Mouse (Mus musculus): ENCODE measurements around the gene Pramel6. TPM values are rescaled to one million over a fixed set of nuclear protein-coding genes. Genes with fewer than 3 reads are reported as not detected.

Pramel6 gene
- polyA plus RNA-seq, 2 experiments, result not detected

- Histone ChIP-seq H3K27ac (replicated peaks; ENCODE audit: low read depth, low read length) (no peak within 1 kb of the TSS), H3K27me3 (ENCODE audit: control insufficient read depth, insufficient read depth, low read length) (no peaks in the 10 kb centered on the region), H3K4me1 (ENCODE audit: control insufficient read depth, insufficient read depth, low read length) (no peaks in the 10 kb centered on the region), H3K4me2 (replicated peaks; ENCODE audit: low read depth, low read length, severe bottlenecking) (no peak within 1 kb of the TSS), H3K36me3 (ENCODE audit: control insufficient read depth, insufficient read depth, low read length) (no peaks in the 10 kb centered on the region), H3K9me3 (ENCODE audit: control insufficient read depth, low read length) (no peaks in the 10 kb centered on the region), H3K4me3 (replicated peaks; ENCODE audit: low read length) (no peak within 1 kb of the TSS), H3K9ac (ENCODE audit: low read depth, low read length, severe bottlenecking) (no peak within 1 kb of the TSS)
- no peak for ATAC-seq (ENCODE audit: low FRiP score, low read depth)
- DNase-seq (ENCODE audit: low spot score), result no peak
- no peak for TF ChIP-seq POLR2A (IDR thresholded peaks at IDR 0.05; ENCODE audit: borderline replicate concordance, extremely low read depth, insufficient read depth, insufficient read length)
These were observed 25.1 kb downstream of the Pramel6 start, which contains the start of gene Olfr153 for GRCm38 (mm10) chr2:87531496-87531895. Gene Olfr153 (plus strand): TSS chr2:87531796.

- H3K4me2 ChIP-seq (replicated peaks; ENCODE audit: low read depth, low read length, severe bottlenecking), result no peak overlapping the region
- ATAC-seq (ENCODE audit: low FRiP score, low read depth) (no peak), DNase-seq (ENCODE audit: low spot score) (no peak)
- H3K4me1 ChIP-seq (ENCODE audit: control insufficient read depth, insufficient read depth, low read length), result no peaks in the 10 kb centered on the region
- no peaks in the 10 kb centered on the region for H3K36me3 ChIP-seq (ENCODE audit: control insufficient read depth, insufficient read depth, low read length)
- no peak for TF ChIP-seq POLR2A (IDR thresholded peaks at IDR 0.05; ENCODE audit: borderline replicate concordance, extremely low read depth, insufficient read depth, insufficient read length)
- H3K9ac ChIP-seq (ENCODE audit: low read depth, low read length, severe bottlenecking), result no peak overlapping the region
- no peak overlapping the region for H3K4me3 ChIP-seq (replicated peaks; ENCODE audit: low read length)
- H3K9me3 ChIP-seq (ENCODE audit: control insufficient read depth, low read length), result no peaks in the 10 kb centered on the region
- H3K27me3 ChIP-seq (ENCODE audit: control insufficient read depth, insufficient read depth, low read length), result no peaks in the 10 kb centered on the region
- H3K27ac ChIP-seq (replicated peaks; ENCODE audit: low read depth, low read length), result no peak overlapping the region
- WGBS, result 64% methylated on average over 2 of the region's 2 CpGs
These were observed 28.5 kb downstream of the Pramel6 start for GRCm38 (mm10) chr2:87534826-87535225.

- Histone ChIP-seq H3K36me3 (ENCODE audit: control insufficient read depth, insufficient read depth, low read length) (no peaks in the 10 kb centered on the region), H3K4me3 (replicated peaks; ENCODE audit: low read length) (no peak within 1 kb of the TSS), H3K9me3 (ENCODE audit: control insufficient read depth, low read length) (no peaks in the 10 kb centered on the region), H3K9ac (ENCODE audit: low read depth, low read length, severe bottlenecking) (no peak within 1 kb of the TSS), H3K27ac (replicated peaks; ENCODE audit: low read depth, low read length) (no peak within 1 kb of the TSS), H3K4me1 (ENCODE audit: control insufficient read depth, insufficient read depth, low read length) (no peaks in the 10 kb centered on the region), H3K27me3 (ENCODE audit: control insufficient read depth, insufficient read depth, low read length) (no peaks in the 10 kb centered on the region), H3K4me2 (replicated peaks; ENCODE audit: low read depth, low read length, severe bottlenecking) (no peak within 1 kb of the TSS)
- TF ChIP-seq POLR2A (IDR thresholded peaks at IDR 0.05; ENCODE audit: borderline replicate concordance, extremely low read depth, insufficient read depth, insufficient read length), result no peak
- DNase-seq (ENCODE audit: low spot score) (no peak), ATAC-seq (ENCODE audit: low FRiP score, low read depth) (no peak)
- 81% methylated on average over 1 of the region's 1 CpGs for WGBS
These were observed 39.1 kb downstream of the Pramel6 start, which contains the start of gene Olfr1128 for GRCm38 (mm10) chr2:87545442-87545841. Gene Olfr1128 (minus strand): TSS chr2:87545542.

Other genes with a start within 250 kb of the Pramel6 start
- not detected in 2 replicates for gene Olfr1116, start 239.0 kb upstream of the Pramel6 start, polyA plus RNA-seq (2012; rRNA removed)
- gene Olfr1116, start 239.0 kb upstream of the Pramel6 start, polyA plus RNA-seq (2014; fragmentation: Nextera tagmentation; extraction: Ambion mirVana), result not detected in 2 replicates
- gene Olfr1118, start 199.0 kb upstream of the Pramel6 start, polyA plus RNA-seq (2012; rRNA removed), result not detected in 2 replicates
- gene Olfr1118, start 199.0 kb upstream of the Pramel6 start, polyA plus RNA-seq (2014; fragmentation: Nextera tagmentation; extraction: Ambion mirVana), result not detected in 2 replicates
- gene Olfr1120, start 151.8 kb upstream of the Pramel6 start, polyA plus RNA-seq (2012; rRNA removed), result not detected in 2 replicates
- gene Olfr1120, start 151.8 kb upstream of the Pramel6 start, polyA plus RNA-seq (2014; fragmentation: Nextera tagmentation; extraction: Ambion mirVana), result not detected in 2 replicates
- not detected in 2 replicates for gene Olfr1121, start 136.7 kb upstream of the Pramel6 start, polyA plus RNA-seq (2012; rRNA removed)
- gene Olfr1121, start 136.7 kb upstream of the Pramel6 start, polyA plus RNA-seq (2014; fragmentation: Nextera tagmentation; extraction: Ambion mirVana), result not detected in 2 replicates
- not detected in 2 replicates for gene Olfr1122, start 120.7 kb upstream of the Pramel6 start, polyA plus RNA-seq (2012; rRNA removed)
- gene Olfr1122, start 120.7 kb upstream of the Pramel6 start, polyA plus RNA-seq (2014; fragmentation: Nextera tagmentation; extraction: Ambion mirVana), result not detected in 2 replicates
- gene Olfr1123, start 89.9 kb upstream of the Pramel6 start, polyA plus RNA-seq (2012; rRNA removed), result not detected in 2 replicates
- not detected in 2 replicates for gene Olfr1123, start 89.9 kb upstream of the Pramel6 start, polyA plus RNA-seq (2014; fragmentation: Nextera tagmentation; extraction: Ambion mirVana)
- gene Olfr1124, start 76.3 kb upstream of the Pramel6 start, polyA plus RNA-seq (2012; rRNA removed), result not detected in 2 replicates
- gene Olfr1124, start 76.3 kb upstream of the Pramel6 start, polyA plus RNA-seq (2014; fragmentation: Nextera tagmentation; extraction: Ambion mirVana), result not detected in 2 replicates
- gene Olfr1126, start 52.6 kb upstream of the Pramel6 start, polyA plus RNA-seq (2012; rRNA removed), result not detected in 2 replicates
- not detected in 2 replicates for gene Olfr1126, start 52.6 kb upstream of the Pramel6 start, polyA plus RNA-seq (2014; fragmentation: Nextera tagmentation; extraction: Ambion mirVana)
- gene Pramel7, start 9.5 kb upstream of the Pramel6 start, polyA plus RNA-seq (2012; rRNA removed), result not detected in 2 replicates
- gene Pramel7, start 9.5 kb upstream of the Pramel6 start, polyA plus RNA-seq (2014; fragmentation: Nextera tagmentation; extraction: Ambion mirVana), result not detected in 2 replicates
- gene Olfr153, start 25.2 kb downstream of the Pramel6 start, polyA plus RNA-seq (2012; rRNA removed), result not detected in 2 replicates
- not detected in 2 replicates for gene Olfr153, start 25.2 kb downstream of the Pramel6 start, polyA plus RNA-seq (2014; fragmentation: Nextera tagmentation; extraction: Ambion mirVana)
- gene Olfr1128, start 39.0 kb downstream of the Pramel6 start, polyA plus RNA-seq (2012; rRNA removed), result not detected in 2 replicates
- not detected in 2 replicates for gene Olfr1128, start 39.0 kb downstream of the Pramel6 start, polyA plus RNA-seq (2014; fragmentation: Nextera tagmentation; extraction: Ambion mirVana)
- not detected in 2 replicates for gene Olfr1129, start 67.3 kb downstream of the Pramel6 start, polyA plus RNA-seq (2012; rRNA removed)
- not detected in 2 replicates for gene Olfr1129, start 67.3 kb downstream of the Pramel6 start, polyA plus RNA-seq (2014; fragmentation: Nextera tagmentation; extraction: Ambion mirVana)
- not detected in 2 replicates for gene Olfr1130, start 99.6 kb downstream of the Pramel6 start, polyA plus RNA-seq (2012; rRNA removed)
- not detected in 2 replicates for gene Olfr1130, start 99.6 kb downstream of the Pramel6 start, polyA plus RNA-seq (2014; fragmentation: Nextera tagmentation; extraction: Ambion mirVana)
- gene Olfr1131, start 120.5 kb downstream of the Pramel6 start, polyA plus RNA-seq (2012; rRNA removed), result not detected in 2 replicates
- not detected in 2 replicates for gene Olfr1131, start 120.5 kb downstream of the Pramel6 start, polyA plus RNA-seq (2014; fragmentation: Nextera tagmentation; extraction: Ambion mirVana)
- not detected in 2 replicates for gene Olfr1132, start 131.0 kb downstream of the Pramel6 start, polyA plus RNA-seq (2012; rRNA removed)
- not detected in 2 replicates for gene Olfr1132, start 131.0 kb downstream of the Pramel6 start, polyA plus RNA-seq (2014; fragmentation: Nextera tagmentation; extraction: Ambion mirVana)
- gene Olfr1133, start 140.8 kb downstream of the Pramel6 start, polyA plus RNA-seq (2012; rRNA removed), result not detected in 2 replicates
- not detected in 2 replicates for gene Olfr1133, start 140.8 kb downstream of the Pramel6 start, polyA plus RNA-seq (2014; fragmentation: Nextera tagmentation; extraction: Ambion mirVana)
- gene Olfr1134, start 151.9 kb downstream of the Pramel6 start, polyA plus RNA-seq (2012; rRNA removed), result not detected in 2 replicates
- not detected in 2 replicates for gene Olfr1134, start 151.9 kb downstream of the Pramel6 start, polyA plus RNA-seq (2014; fragmentation: Nextera tagmentation; extraction: Ambion mirVana)
- gene Olfr1135, start 167.1 kb downstream of the Pramel6 start, polyA plus RNA-seq (2012; rRNA removed), result not detected in 2 replicates
- not detected in 2 replicates for gene Olfr1135, start 167.1 kb downstream of the Pramel6 start, polyA plus RNA-seq (2014; fragmentation: Nextera tagmentation; extraction: Ambion mirVana)
- gene Olfr1136, start 187.4 kb downstream of the Pramel6 start, polyA plus RNA-seq (2012; rRNA removed), result not detected in 2 replicates
- gene Olfr1136, start 187.4 kb downstream of the Pramel6 start, polyA plus RNA-seq (2014; fragmentation: Nextera tagmentation; extraction: Ambion mirVana), result not detected in 2 replicates
- not detected in 2 replicates for gene Olfr1137, start 206.6 kb downstream of the Pramel6 start, polyA plus RNA-seq (2012; rRNA removed)
- not detected in 2 replicates for gene Olfr1137, start 206.6 kb downstream of the Pramel6 start, polyA plus RNA-seq (2014; fragmentation: Nextera tagmentation; extraction: Ambion mirVana)
- not detected in 2 replicates for gene Olfr1138, start 233.4 kb downstream of the Pramel6 start, polyA plus RNA-seq (2012; rRNA removed)
- gene Olfr1138, start 233.4 kb downstream of the Pramel6 start, polyA plus RNA-seq (2014; fragmentation: Nextera tagmentation; extraction: Ambion mirVana), result not detected in 2 replicates
- not detected in 2 replicates for gene Olfr1140, start 237.2 kb downstream of the Pramel6 start, polyA plus RNA-seq (2012; rRNA removed)
- gene Olfr1140, start 237.2 kb downstream of the Pramel6 start, polyA plus RNA-seq (2014; fragmentation: Nextera tagmentation; extraction: Ambion mirVana), result not detected in 2 replicates
- gene Olfr1141, start 247.4 kb downstream of the Pramel6 start, polyA plus RNA-seq (2012; rRNA removed), result not detected in 2 replicates
- gene Olfr1141, start 247.4 kb downstream of the Pramel6 start, polyA plus RNA-seq (2014; fragmentation: Nextera tagmentation; extraction: Ambion mirVana), result not detected in 2 replicates

All from limb, embryonic 14.5 days (tissue).